Mouse (Mus musculus) pancreas, adult 10 weeks (tissue): ENCODE measurements around the gene Mybpc1. TPM values are rescaled to one million over a fixed set of nuclear protein-coding genes. Genes with fewer than 3 reads are reported as not detected.

Source experiments
- polyA plus RNA-seq: library from polyadenylated mRNA; stranded (reverse); fragments of 350-450 nt; fragmentation: Illumina TruSeq; extraction: RNeasy Lipid Tissue Mini Kit (QIAGEN cat#74804); gene quantifications from one replicate; pipeline ENCODE4 v1.2.3, GENCODE M21; 2015; ENCODE audit warnings: low read depth, low replicate concordance; ENCODE audit not compliant: insufficient read depth

Gene Mybpc1
- not detected for polyA plus RNA-seq

GRCm38 (mm10) chr10:88604943-88605342, at the start of gene Mybpc1:
TSS of gene Mybpc1 (minus strand) at chr10:88605152.

DNA sequence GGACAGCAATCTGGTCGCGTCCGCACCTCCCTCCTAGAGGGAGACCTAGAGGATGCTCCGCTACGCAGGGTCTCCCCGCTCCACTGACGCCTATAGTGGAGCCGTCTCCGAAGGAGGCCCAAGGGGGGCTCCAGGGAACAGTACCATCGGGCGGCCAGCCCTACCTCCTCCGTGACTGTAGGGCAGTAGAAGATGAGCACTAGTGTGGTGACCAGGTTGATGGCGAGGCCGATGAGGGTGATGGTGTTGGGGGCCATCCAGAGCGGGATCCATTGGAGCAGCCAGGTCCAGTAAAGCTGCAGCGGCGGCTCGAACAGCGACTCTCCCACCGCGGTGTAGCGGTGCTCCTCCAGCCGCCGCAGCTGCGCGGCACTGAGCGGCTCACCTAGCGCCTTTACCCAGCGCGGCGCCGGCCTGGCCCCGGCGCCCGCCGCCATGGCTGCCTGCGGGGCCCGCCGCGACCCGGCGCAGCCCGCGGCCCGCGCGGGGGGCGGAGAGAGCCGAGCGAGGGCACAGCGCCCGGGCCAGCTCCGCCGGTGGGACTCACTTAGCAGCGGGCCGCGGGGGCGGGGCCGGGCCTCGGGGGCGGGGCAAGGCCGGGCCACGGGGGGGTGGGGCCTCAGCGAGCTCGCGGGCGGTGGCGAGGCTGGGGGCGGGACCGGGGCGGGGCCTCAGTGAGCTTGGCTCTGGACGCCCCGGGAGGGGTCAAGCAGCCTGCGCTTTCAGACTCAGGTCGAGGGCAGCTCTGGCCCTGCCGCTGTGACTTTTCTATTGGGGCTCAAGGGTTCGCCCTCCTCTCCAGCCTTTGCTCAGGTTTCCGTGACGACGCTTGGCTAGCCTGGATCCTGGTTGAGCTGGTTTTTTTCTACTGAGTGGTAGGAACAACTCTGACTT, 101.3 kb downstream of the Mybpc1 start, which contains the start of gene Chpt1:
TSS of gene Chpt1 (minus strand) at position 653 of the 894 bp plus-strand sequence.

Other genes with a start within 250 kb of the Mybpc1 start
- gene Dram1, start 226.1 kb downstream of the Mybpc1 start, polyA plus RNA-seq, result 5.3 TPM
- gene Gnptab, start 226.0 kb downstream of the Mybpc1 start, polyA plus RNA-seq, result 6.6 TPM
- not detected for gene Sycp3, start 145.6 kb downstream of the Mybpc1 start, polyA plus RNA-seq
- 13.2 TPM for gene Chpt1, start 101.1 kb downstream of the Mybpc1 start, polyA plus RNA-seq
- gene Spic, start 79.9 kb upstream of the Mybpc1 start, polyA plus RNA-seq, result not detected
- 31.4 TPM for gene Arl1, start 125.7 kb upstream of the Mybpc1 start, polyA plus RNA-seq
- gene Utp20, start 221.7 kb upstream of the Mybpc1 start, polyA plus RNA-seq, result 6.3 TPM